Mouse (Mus musculus) limb, embryonic 14.5 days (tissue): ENCODE data around the gene Cpt1b. TPM values are rescaled to one million over a fixed set of nuclear protein-coding genes. Genes with fewer than 3 reads are reported as not detected.
A peak's percentile ranks its signal among the peaks of the same experiment; 100 is the strongest.

Experiments
- ATAC-seq: fragments of 200-750 bp; cut with Nextera tagmentation; 2 replicates; pipeline ENCODE4 v1.8.0; 2017; ENCODE audit warnings: low read depth, moderate number of reproducible peaks, moderate TSS enrichment; ENCODE audit not compliant: low FRiP score
- DNase-seq: peaks from one replicate; pipeline ENCODE4 v3.0.0-alpha.2; 2015; ENCODE audit warnings: low spot score
- H3K27ac ChIP-seq: fragments of 300-500 bp; sonication (generic); replicated peaks from 2 replicates; pipeline ENCODE4 v1.5.1; 2014; ENCODE audit warnings: low read depth, mild to moderate bottlenecking, low read length, moderate library complexity, mixed read lengths
- H3K27me3 ChIP-seq: fragments of 300-500 bp; sonication (generic); 2 replicates; pipeline ENCODE4 v1.6.1; 2014; ENCODE audit warnings: low read length, mixed read lengths; ENCODE audit not compliant: control insufficient read depth, insufficient read depth
- H3K36me3 ChIP-seq: fragments of 300-500 bp; sonication (generic); 2 replicates; pipeline ENCODE4 v1.6.1; 2014; ENCODE audit warnings: mild to moderate bottlenecking, low read length, moderate library complexity, mixed read lengths; ENCODE audit not compliant: control insufficient read depth, insufficient read depth
- H3K4me1 ChIP-seq: fragments of 300-500 bp; sonication (generic); 2 replicates; pipeline ENCODE4 v1.6.1; 2014; ENCODE audit warnings: antibody characterized with exemption, low read length, mixed read lengths; ENCODE audit not compliant: control insufficient read depth, insufficient read depth
- H3K4me2 ChIP-seq: fragments of 300-500 bp; sonication (generic); replicated peaks from 2 replicates; pipeline ENCODE4 v1.6.1; 2014; ENCODE audit warnings: low read depth, mild to moderate bottlenecking, low read length, moderate library complexity; ENCODE audit not compliant: severe bottlenecking
- H3K4me3 ChIP-seq: fragments of 300-500 bp; sonication (generic); replicated peaks from 2 replicates; pipeline ENCODE4 v1.5.1; 2014; ENCODE audit warnings: low read length
- H3K9ac ChIP-seq: fragments of 300-500 bp; sonication (generic); 2 replicates; pipeline ENCODE4 v1.6.1; 2014; ENCODE audit warnings: mild to moderate bottlenecking, low read depth, low read length, moderate library complexity; ENCODE audit not compliant: severe bottlenecking
- H3K9me3 ChIP-seq: fragments of 300-500 bp; sonication (generic); 2 replicates; pipeline ENCODE4 v1.6.1; 2016; ENCODE audit warnings: low read length; ENCODE audit not compliant: control insufficient read depth
- POLR2A ChIP-seq: fragments of 200-500 bp; IDR thresholded peaks from 2 replicates; pipeline ENCODE4 v1.8.0; 2012; ENCODE audit warnings: inconsistent platforms, mild to moderate bottlenecking, moderate library complexity, borderline replicate concordance; ENCODE audit not compliant: insufficient read depth, insufficient read length; ENCODE audit errors: extremely low read depth
- WGBS: fragments of 180-500 bp; shearing (Covaris S2); extraction: QIAGEN DNeasy Blood & Tissue Kit; methylation state at CpG from one replicate; pipeline ENCODE4 v1.1.7; 2014; 5-methylcytosine and 5-hydroxymethylcytosine counted together
- polyA plus RNA-seq, 2 experiments: library from polyadenylated mRNA; depleted of rRNA in 1 of 2; stranded (reverse) in 1 of 2; unstranded in 1 of 2; fragments of >200 nt; fragmentation: Nextera tagmentation in 1 of 2; extraction: Ambion mirVana in 1 of 2; gene quantifications; 2 replicates each; pipeline versions ENCODE4 v1.2.1 to v1.2.3; 2012 to 2014

Cpt1b gene
- polyA plus RNA-seq, 2 experiments: 0.63 to 3.7 TPM

DNA sequence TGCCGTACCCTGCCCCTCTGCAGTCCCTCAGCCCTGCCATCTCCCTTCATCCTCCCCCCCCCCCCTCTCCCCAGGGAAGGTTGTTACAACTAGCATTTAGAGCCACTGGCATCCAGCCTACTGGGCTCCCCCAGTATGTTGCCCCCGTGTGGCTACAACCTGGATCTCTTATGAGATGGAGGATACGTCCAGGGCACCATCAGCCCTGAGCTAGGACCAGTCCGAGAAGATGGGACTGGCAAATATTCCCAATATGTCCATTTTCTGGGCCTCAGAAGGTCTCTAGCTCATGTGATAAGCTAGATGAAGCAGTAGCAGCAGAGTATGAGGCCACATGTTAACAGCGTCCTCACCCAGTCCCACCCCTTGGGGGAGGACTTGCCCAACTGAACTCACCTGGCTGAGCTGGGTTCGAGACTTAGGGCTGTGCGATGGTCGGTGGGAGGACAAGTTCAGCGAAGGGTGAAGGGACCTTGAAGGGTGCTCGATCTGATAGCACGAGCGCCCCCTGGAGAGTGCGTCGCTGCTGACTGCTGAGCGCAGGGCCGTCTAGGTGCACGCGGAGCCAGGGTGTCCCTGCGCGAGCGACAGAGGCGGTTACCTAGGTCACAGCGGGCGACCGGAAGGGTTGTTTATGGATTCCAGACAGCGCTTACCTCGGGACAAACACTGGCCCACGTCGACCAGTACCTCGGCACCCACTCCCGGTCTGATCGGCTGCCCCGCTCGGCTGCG, 52.5 kb downstream of the Cpt1b start:
- H3K9me3 ChIP-seq: no peaks in the 10 kb centered on the region
- H3K4me2 ChIP-seq: peak overlapping the region; percentile 91
- peaks cover 45% of the 10 kb centered on the region for H3K36me3 ChIP-seq
- H3K4me1 ChIP-seq: peaks cover 12% of the 10 kb centered on the region
- H3K9ac ChIP-seq: peak overlapping the region; percentile 74
- peaks cover 24% of the 10 kb centered on the region for H3K27me3 ChIP-seq
- peak; percentile 69 for ATAC-seq
- peak overlapping the region; percentile 86 for H3K27ac ChIP-seq
- no peak for TF ChIP-seq POLR2A
- H3K4me3 ChIP-seq: peak overlapping the region; percentile 71
- WGBS: 2% methylated on average over 35 of the region's 35 CpGs
- peak; percentile 72 for DNase-seq

DNA sequence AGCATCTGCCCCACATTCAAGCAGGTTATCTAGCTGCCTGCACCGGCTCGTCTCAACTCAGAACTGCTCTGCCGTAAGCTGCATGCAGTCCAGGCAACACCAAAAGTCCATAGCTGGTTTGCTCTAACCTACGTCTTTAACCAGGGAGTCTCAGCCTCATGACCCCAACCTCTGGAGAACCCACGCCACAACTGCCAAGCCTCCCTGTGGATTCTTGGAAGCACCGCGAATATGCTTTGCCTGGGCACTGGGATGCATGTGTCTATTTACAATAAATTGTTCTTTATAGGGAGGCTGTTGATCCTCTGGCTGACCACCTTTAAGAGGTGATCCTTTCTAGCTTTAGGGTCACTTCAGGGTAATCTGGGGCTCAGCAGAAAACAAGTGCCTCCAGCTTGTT, 53.1 kb downstream of the Cpt1b start:
- no peak for TF ChIP-seq POLR2A
- no peaks in the 10 kb centered on the region for H3K9me3 ChIP-seq
- H3K4me1 ChIP-seq: peaks cover 9% of the 10 kb centered on the region; the same call in 1 of the 2 replicates
- H3K4me2 ChIP-seq: peak overlapping the region; percentile 91
- peak overlapping the region; percentile 71; the same call in 1 of the 2 replicates for H3K4me3 ChIP-seq
- peaks cover 52% of the 10 kb centered on the region for H3K36me3 ChIP-seq
- H3K27me3 ChIP-seq: peaks cover 18% of the 10 kb centered on the region
- no peak for ATAC-seq
- 84% methylated on average over 7 of the region's 7 CpGs for WGBS
- H3K27ac ChIP-seq: no peak overlapping the region
- no peak overlapping the region for H3K9ac ChIP-seq
- no peak for DNase-seq

DNA sequence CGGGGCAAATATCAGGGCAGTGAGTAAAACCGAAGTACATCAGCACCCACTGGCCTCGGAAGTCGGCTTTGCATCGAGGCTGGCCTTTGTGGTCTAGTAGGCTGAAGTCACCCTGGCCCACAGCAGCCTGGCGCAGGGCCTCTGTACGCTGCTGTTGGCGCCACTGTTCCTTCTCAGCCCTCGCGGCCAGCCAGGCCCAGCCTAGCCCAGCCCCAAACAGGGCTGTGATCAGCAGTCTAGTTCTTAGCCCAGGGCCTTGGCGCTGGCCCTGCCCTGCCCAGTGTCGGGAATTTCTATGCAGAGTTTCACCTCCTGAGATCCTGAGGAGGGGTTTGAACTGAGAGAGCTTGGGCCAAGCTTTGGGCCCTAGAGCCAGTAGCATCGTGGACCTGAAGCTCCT, 53.6 kb downstream of the Cpt1b start:
- Histone ChIP-seq H3K27ac (no peak overlapping the region), H3K9ac (no peak overlapping the region), H3K9me3 (no peaks in the 10 kb centered on the region), H3K36me3 (peaks cover 57% of the 10 kb centered on the region), H3K4me2 (no peak overlapping the region), H3K27me3 (peaks cover 13% of the 10 kb centered on the region), H3K4me1 (peaks cover 9% of the 10 kb centered on the region; the same call in 1 of the 2 replicates), H3K4me3 (no peak overlapping the region)
- no peak for TF ChIP-seq POLR2A
- no peak for ATAC-seq
- DNase-seq: no peak
- WGBS: 90% methylated on average over 13 of the region's 13 CpGs

Other genes with a start within 250 kb of the Cpt1b start
- 212 and 268 TPM in 2 replicates for gene Plxnb2, start 245.1 kb downstream of the Cpt1b start, polyA plus RNA-seq (2012; rRNA removed)
- 170 and 183 TPM in 2 replicates for gene Plxnb2, start 245.1 kb downstream of the Cpt1b start, polyA plus RNA-seq (2014; fragmentation: Nextera tagmentation; extraction: Ambion mirVana)
- 39.2 and 53.6 TPM in 2 replicates for gene Dennd6b, start 229.4 kb downstream of the Cpt1b start, polyA plus RNA-seq (2012; rRNA removed)
- 12.7 and 14.0 TPM in 2 replicates for gene Dennd6b, start 229.4 kb downstream of the Cpt1b start, polyA plus RNA-seq (2014; fragmentation: Nextera tagmentation; extraction: Ambion mirVana)
- gene Ppp6r2, start 214.3 kb downstream of the Cpt1b start, polyA plus RNA-seq (2012; rRNA removed): 59.0 and 71.5 TPM in 2 replicates
- gene Ppp6r2, start 214.3 kb downstream of the Cpt1b start, polyA plus RNA-seq (2014; fragmentation: Nextera tagmentation; extraction: Ambion mirVana): 28.3 and 31.7 TPM in 2 replicates
- gene Sbf1, start 110.6 kb downstream of the Cpt1b start, polyA plus RNA-seq (2012; rRNA removed): 154 and 170 TPM in 2 replicates
- gene Sbf1, start 110.6 kb downstream of the Cpt1b start, polyA plus RNA-seq (2014; fragmentation: Nextera tagmentation; extraction: Ambion mirVana): 65.1 and 72.3 TPM in 2 replicates
- 0.74 and 1.0 TPM in 2 replicates for gene Adm2, start 103.1 kb downstream of the Cpt1b start, polyA plus RNA-seq (2012; rRNA removed)
- 0.52 TPM in 1 of 2 replicates, not detected in the other for gene Adm2, start 103.1 kb downstream of the Cpt1b start, polyA plus RNA-seq (2014; fragmentation: Nextera tagmentation; extraction: Ambion mirVana)
- gene Miox, start 91.5 kb downstream of the Cpt1b start, polyA plus RNA-seq (2012; rRNA removed): not detected in 2 replicates
- not detected in 2 replicates for gene Miox, start 91.5 kb downstream of the Cpt1b start, polyA plus RNA-seq (2014; fragmentation: Nextera tagmentation; extraction: Ambion mirVana)
- 55.7 and 74.0 TPM in 2 replicates for gene Lmf2, start 70.2 kb downstream of the Cpt1b start, polyA plus RNA-seq (2012; rRNA removed)
- gene Lmf2, start 70.2 kb downstream of the Cpt1b start, polyA plus RNA-seq (2014; fragmentation: Nextera tagmentation; extraction: Ambion mirVana): 49.1 and 53.6 TPM in 2 replicates
- gene Ncaph2, start 70.1 kb downstream of the Cpt1b start, polyA plus RNA-seq (2012; rRNA removed): 153 and 209 TPM in 2 replicates
- gene Ncaph2, start 70.1 kb downstream of the Cpt1b start, polyA plus RNA-seq (2014; fragmentation: Nextera tagmentation; extraction: Ambion mirVana): 145 and 160 TPM in 2 replicates
- 19.8 and 27.2 TPM in 2 replicates for gene Sco2, start 52.0 kb downstream of the Cpt1b start, polyA plus RNA-seq (2012; rRNA removed)
- 7.5 and 10.3 TPM in 2 replicates for gene Sco2, start 52.0 kb downstream of the Cpt1b start, polyA plus RNA-seq (2014; fragmentation: Nextera tagmentation; extraction: Ambion mirVana)
- gene Tymp, start 48.8 kb downstream of the Cpt1b start, polyA plus RNA-seq (2012; rRNA removed): 2.0 and 3.3 TPM in 2 replicates
- 1.3 and 1.6 TPM in 2 replicates for gene Tymp, start 48.8 kb downstream of the Cpt1b start, polyA plus RNA-seq (2014; fragmentation: Nextera tagmentation; extraction: Ambion mirVana)
- gene Odf3b, start 46.6 kb downstream of the Cpt1b start, polyA plus RNA-seq (2012; rRNA removed): 0.24 and 0.62 TPM in 2 replicates
- 0.67 and 0.72 TPM in 2 replicates for gene Odf3b, start 46.6 kb downstream of the Cpt1b start, polyA plus RNA-seq (2014; fragmentation: Nextera tagmentation; extraction: Ambion mirVana)
- gene Klhdc7b, start 40.9 kb downstream of the Cpt1b start, polyA plus RNA-seq (2012; rRNA removed): 0.03 TPM in 1 of 2 replicates, not detected in the other
- gene Klhdc7b, start 40.9 kb downstream of the Cpt1b start, polyA plus RNA-seq (2014; fragmentation: Nextera tagmentation; extraction: Ambion mirVana): not detected in 2 replicates
- not detected in 2 replicates for gene Syce3, start 15.4 kb downstream of the Cpt1b start, polyA plus RNA-seq (2012; rRNA removed)
- not detected in 2 replicates for gene Syce3, start 15.4 kb downstream of the Cpt1b start, polyA plus RNA-seq (2014; fragmentation: Nextera tagmentation; extraction: Ambion mirVana)
- gene C730034F03Rik, start 3.7 kb upstream of the Cpt1b start, polyA plus RNA-seq (2012; rRNA removed): 0.96 and 1.8 TPM in 2 replicates
- gene C730034F03Rik, start 3.7 kb upstream of the Cpt1b start, polyA plus RNA-seq (2014; fragmentation: Nextera tagmentation; extraction: Ambion mirVana): 1.4 and 2.4 TPM in 2 replicates
- 0.40 and 0.47 TPM in 2 replicates for gene Gm44502, start 3.8 kb upstream of the Cpt1b start, polyA plus RNA-seq (2012; rRNA removed)
- gene Gm44502, start 3.8 kb upstream of the Cpt1b start, polyA plus RNA-seq (2014; fragmentation: Nextera tagmentation; extraction: Ambion mirVana): not detected in 2 replicates
- 72.6 and 79.0 TPM in 2 replicates for gene Chkb, start 4.0 kb upstream of the Cpt1b start, polyA plus RNA-seq (2012; rRNA removed)
- 45.6 and 46.9 TPM in 2 replicates for gene Chkb, start 4.0 kb upstream of the Cpt1b start, polyA plus RNA-seq (2014; fragmentation: Nextera tagmentation; extraction: Ambion mirVana)
- 2.5 and 2.6 TPM in 2 replicates for gene Mapk8ip2, start 28.1 kb upstream of the Cpt1b start, polyA plus RNA-seq (2012; rRNA removed)
- gene Mapk8ip2, start 28.1 kb upstream of the Cpt1b start, polyA plus RNA-seq (2014; fragmentation: Nextera tagmentation; extraction: Ambion mirVana): 0.99 and 1.5 TPM in 2 replicates
- gene Arsa, start 51.6 kb upstream of the Cpt1b start, polyA plus RNA-seq (2012; rRNA removed): 30.7 and 38.5 TPM in 2 replicates
- 18.3 and 21.7 TPM in 2 replicates for gene Arsa, start 51.6 kb upstream of the Cpt1b start, polyA plus RNA-seq (2014; fragmentation: Nextera tagmentation; extraction: Ambion mirVana)
- 18.4 and 25.1 TPM in 2 replicates for gene Shank3, start 73.8 kb upstream of the Cpt1b start, polyA plus RNA-seq (2012; rRNA removed)
- 2.4 and 2.7 TPM in 2 replicates for gene Shank3, start 73.8 kb upstream of the Cpt1b start, polyA plus RNA-seq (2014; fragmentation: Nextera tagmentation; extraction: Ambion mirVana)
- 1.4 and 2.5 TPM in 2 replicates for gene Acr, start 142.5 kb upstream of the Cpt1b start, polyA plus RNA-seq (2012; rRNA removed)
- gene Acr, start 142.5 kb upstream of the Cpt1b start, polyA plus RNA-seq (2014; fragmentation: Nextera tagmentation; extraction: Ambion mirVana): 0.21 and 0.61 TPM in 2 replicates
- 69.2 and 69.6 TPM in 2 replicates for gene Rabl2, start 166.1 kb upstream of the Cpt1b start, polyA plus RNA-seq (2012; rRNA removed)
- 42.4 and 51.1 TPM in 2 replicates for gene Rabl2, start 166.1 kb upstream of the Cpt1b start, polyA plus RNA-seq (2014; fragmentation: Nextera tagmentation; extraction: Ambion mirVana)